Mouse (Mus musculus) adrenal gland, postnatal 14 days (tissue): ENCODE measurements around the gene Ostm1. TPM values are rescaled to one million over a fixed set of nuclear protein-coding genes. Genes with fewer than 3 reads are reported as not detected.

Source experiments
- DNase-seq: peaks from one replicate; pipeline ENCODE4 v3.0.0; 2021; ENCODE audit warnings: mixed read lengths
- total RNA-seq: library from RNA; stranded (reverse); gene quantifications from 2 replicates; pipeline ENCODE4 v1.2.3, GENCODE M21; 2021

Ostm1 gene
- total RNA-seq, 1 experiment from 2014 or later, result 20.4 TPM

DNA sequence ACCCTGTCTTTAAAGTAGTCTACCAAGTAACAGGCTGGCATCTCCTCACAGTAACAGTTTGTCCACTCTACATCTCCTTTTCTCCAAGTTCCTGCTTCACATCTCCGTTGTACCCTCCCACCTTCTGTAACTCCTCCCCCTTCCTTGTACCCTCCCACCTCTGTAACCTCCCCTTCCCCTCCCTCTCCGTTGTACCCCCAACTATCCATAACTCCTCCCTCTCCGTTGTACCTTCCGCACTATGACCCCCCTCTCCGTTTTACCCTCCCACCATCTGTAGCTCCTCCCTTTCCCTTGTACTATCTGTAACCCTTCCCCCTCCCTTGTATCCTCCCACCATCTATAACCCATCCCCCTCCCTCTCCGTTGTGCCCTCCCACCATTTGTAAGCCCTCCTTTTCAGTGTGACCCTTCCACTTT, 97.0 kb downstream of the Ostm1 start:
- peak; percentile 12 for DNase-seq

DNA sequence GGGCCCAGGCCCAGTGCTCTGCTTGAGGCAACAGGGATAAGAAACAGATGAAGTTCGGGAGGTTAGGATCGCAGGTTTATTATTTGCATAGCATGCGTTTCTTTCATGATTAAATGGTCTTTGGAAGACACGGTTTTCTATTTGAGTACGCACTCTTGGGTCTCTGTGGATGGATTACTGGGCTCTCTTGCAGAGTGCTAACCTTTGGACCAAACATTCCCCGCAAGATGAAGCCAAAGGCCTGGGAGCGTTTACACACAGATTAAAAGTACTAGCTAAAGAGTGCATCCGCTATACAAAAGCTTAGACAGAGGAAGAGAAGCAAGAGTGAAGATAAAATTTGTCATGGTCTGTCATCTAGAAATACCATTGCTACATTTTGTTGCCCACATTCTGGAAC, 98.8 kb downstream of the Ostm1 start:
- no peak for DNase-seq

DNA sequence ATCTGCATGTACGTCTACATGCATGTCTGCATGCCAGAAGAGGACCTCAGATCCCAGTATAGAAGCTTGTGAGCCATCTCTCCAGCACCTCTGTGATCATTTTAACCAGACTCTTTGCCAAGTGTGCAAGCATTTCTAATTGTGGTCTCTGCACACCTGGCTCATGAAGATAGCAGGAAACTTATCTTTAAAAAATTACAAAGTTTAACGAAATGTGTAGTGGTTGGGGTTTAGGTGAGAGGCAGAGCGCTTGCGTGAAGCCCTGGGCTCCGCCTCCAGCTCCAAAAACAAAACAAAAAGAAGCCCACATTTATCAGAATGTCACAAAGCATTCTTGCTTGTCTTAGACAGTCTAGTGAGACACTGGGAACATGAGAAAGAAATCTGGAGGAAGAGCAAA, 104.3 kb downstream of the Ostm1 start:
- DNase-seq, result no peak

DNA sequence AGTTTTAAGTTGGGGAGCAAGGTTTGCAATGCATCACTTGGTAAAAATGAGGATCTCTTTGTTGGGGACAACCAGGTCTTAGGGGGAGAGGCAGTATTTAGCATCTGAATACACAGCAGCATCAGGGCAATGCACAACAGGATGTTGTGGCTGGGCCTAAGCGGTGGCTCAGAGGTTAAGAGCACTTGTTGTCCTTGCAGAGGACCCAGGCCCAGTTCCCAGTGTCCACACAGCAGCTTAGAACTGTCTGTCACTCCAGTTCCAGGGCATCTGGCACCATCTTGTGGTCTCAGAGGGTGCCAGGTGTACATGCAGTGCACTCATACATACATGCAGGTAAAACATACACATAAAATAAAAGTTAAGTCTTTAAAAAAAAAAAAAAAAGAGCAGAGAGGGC, 106.1 kb downstream of the Ostm1 start:
- DNase-seq, result no peak

DNA sequence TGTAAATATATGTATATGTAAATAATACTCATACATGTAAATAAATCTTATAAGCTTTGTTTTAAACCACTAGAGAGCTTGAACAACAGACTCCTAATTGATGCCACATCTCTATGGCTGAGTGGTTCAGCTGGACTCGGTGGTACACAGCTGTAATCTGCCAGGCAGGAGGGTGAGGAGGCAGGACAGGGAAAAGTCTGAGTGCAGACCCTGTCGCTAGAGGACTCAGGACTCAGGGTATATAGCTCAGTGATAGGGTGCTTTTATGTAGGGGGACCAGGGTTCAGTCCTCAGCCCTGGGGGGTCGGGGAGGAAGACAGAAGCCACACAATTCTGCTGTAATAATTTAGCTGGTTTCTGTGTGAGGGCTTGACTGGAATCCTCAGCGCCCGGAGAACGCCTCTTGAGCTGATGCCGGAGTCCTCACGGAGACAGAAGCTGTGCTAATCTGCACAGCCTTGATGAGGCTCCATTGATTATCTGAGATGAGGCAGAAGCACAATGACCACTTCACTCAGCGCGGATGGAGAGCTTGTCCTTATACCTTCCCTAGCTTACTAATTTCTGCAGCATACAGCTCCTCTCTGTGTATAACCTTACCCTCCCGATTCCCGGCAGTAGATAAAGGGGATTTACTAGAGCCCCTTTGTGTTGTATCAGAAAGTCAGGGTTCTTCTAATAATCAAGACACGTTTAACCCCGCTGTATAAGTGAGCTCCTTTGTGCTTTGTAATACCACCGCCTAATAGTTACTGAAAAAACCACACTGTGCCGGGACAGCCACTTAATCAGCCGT, 106.8 kb downstream of the Ostm1 start:
- DNase-seq, result no peak

DNA sequence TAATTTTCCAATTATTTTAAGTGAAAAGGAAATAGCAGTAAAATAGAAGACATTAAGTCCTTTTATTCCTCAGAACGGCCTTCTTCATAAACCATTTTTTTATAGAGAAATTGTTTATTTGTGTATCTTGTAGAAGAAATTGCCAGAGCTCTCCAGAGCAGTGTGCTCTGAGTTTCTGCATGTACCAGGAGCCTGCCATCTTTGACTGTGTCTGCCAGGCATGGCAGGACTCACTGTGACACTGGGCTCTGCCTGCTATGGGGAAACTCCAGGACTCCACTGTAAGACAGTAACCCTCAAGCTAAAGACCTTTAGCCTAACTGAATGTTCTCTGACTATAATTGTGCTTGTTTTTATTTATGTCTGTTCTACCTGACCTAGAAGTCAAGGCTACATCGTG, 107.4 kb downstream of the Ostm1 start:
- DNase-seq, result no peak

DNA sequence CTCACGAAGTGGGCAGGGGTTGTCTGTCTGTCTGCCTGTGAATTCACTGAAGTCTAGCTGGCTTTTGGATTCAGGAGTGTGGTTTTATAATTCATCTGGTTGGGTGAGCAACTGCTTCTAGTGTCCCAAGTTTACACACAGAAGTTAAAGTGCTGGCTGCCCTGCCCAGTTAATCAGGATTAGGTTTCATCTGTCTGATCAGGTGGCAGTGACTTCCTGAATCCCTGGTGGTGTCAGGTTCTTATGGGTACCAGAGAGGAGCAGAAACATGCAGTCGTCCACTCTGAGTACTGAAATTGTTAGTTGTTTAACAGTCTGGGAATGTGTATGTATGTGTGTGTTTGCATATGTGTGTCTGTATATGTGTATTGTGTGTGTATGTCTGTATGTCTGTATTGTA, 108.5 kb downstream of the Ostm1 start:
- DNase-seq, result no peak

DNA sequence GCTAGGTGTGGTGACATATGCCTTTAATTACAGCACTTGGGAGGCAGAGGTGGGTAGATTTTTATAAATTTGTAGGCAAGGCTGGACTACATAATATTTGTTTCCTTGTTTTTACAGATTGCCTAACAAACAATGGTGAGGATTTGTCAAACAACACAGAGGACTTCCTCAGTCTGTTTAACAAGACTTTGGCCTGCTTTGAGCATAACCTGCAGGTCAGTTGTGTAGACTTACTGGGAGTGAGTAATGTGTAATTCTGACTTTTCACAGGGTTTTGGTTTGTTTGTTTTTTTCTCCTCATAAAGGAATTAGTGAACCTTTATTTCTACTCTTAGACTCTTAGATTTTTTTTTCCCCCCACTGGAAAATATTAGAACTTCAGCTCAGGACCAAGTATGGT, 109.2 kb downstream of the Ostm1 start:
- no peak for DNase-seq

DNA sequence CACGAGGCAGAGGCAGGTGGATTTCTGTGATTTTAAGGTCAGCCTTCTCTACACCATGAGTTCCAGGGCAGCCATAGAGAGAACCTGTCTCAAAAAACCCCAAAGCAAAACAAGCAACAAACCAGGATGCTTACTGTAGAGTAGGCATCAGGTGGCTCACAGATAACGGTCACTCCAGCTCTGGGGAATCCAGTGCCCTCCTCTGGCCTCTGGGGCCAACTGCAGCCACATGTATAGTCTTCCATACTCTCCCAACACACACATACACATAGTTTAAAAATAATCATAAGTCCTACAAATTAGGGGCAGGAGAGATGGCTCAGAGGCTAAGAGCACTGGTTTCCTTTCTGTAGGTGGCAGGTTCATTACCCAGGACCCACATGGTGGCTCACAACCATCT, 109.9 kb downstream of the Ostm1 start:
- no peak for DNase-seq

DNA sequence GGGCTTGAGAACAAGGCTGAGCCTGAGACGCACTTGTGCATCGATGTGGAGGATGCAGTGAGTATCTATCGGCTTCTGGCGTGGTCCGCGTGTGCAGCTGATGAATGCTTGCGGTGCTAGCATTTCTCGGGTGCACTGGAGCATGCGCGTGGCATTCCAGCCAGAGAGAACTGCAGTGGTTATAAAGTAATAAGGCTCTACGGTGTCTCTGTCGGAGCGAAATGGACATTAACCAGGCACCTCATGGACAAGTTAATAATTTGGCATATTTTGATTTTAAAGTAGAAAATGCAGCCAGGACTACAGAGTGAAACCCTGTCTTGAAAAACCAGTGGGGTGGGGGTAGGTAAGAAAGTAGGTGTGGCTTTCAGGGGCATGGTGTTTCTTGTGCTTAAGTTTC, 112.7 kb downstream of the Ostm1 start:
- no peak for DNase-seq

DNA sequence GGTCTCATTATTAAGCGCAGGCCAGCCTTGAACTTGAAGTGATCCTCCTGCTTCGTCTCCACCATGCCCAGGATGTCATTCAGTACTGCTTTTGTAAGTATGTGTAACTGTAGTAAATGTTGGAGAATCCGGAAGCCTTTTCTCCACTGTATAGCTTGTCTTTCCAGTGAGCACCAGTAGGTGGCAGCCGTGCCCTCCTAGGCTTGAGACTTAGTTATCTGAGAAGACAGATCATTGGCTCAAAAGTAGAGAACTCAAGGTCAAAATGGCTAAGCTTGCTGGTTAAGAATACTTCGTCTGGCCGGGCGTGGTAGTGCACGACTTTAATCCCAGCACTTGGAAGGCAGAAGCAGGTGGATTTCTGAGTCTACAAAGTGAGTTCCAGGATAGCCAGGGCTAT, 113.4 kb downstream of the Ostm1 start:
- peak; percentile 80 for DNase-seq

DNA sequence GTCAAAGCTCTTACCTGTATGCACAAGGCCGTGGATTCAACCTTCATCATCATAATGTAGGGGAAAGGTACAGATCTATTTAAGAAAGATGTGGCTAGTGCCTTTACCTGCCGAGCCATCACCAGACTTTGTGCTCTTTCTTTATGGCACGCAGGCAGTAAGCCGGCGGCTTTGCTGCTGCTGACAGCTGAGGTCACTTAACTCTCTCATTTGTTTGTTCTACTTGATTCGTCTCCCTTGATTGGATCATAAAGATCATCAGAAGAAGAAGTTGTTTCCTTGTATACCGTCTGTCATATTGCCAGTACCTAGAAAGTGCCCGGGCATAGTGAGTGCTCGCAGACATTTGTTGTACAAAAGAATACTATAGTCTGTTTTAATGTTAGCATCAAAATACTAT, 114.8 kb downstream of the Ostm1 start:
- DNase-seq, result no peak

DNA sequence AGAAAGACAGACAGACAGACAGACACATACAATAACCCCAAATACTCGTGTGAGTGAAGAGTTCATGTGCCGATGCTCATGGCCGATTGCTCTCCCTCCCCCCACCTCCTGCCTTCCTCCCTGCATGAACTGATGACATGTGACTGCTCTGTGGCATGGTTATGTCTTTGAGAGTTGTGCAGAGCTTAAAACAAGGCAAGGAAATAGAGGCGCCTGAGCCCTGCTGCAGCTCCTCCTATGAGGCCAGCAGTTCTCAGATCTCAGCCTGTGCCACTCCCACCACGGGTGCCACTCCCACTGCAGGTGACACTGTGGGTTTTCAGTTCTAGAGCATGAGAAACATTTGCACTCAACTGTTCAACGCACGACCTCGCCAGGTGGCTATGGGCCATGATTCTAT, 115.4 kb downstream of the Ostm1 start:
- no peak for DNase-seq

DNA sequence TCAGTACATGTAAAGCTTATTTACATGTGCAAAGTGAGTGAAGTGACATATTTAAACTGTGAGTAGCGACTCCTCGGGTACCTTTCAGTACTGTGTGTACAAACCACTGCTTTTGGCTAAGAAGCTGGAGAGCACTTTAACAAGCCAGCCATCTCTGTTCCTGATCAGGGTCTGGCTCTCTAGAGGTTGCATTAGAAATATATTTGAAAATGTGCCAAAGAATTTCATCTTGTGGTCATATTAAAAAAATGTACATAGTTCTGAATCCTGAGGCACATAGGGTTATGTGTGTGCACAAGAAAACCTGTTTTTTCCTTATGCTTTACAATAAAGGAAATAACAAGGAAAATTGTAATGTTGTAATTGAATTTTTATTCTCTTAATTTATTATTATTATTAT, 118.5 kb downstream of the Ostm1 start:
- no peak for DNase-seq

DNA sequence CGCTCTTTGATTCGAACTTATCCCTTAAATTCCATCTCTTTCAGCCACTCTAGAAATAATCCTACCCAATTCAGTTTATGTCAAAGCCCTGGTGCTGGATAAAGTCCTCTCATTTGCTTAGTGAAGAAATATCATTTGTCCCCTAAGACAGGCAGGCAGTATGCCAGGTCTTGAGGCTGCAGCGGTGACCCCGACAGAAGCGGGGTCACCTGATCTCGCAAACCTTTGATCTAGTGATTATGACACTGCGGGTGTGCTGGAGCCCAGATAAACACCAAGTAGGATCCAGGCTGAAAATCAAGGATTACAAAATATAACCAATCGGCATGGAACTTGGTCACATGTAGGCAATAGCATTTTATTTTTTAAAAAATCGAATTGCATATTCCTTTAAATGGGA, 131.1 kb downstream of the Ostm1 start:
- peak; percentile 76 for DNase-seq

DNA sequence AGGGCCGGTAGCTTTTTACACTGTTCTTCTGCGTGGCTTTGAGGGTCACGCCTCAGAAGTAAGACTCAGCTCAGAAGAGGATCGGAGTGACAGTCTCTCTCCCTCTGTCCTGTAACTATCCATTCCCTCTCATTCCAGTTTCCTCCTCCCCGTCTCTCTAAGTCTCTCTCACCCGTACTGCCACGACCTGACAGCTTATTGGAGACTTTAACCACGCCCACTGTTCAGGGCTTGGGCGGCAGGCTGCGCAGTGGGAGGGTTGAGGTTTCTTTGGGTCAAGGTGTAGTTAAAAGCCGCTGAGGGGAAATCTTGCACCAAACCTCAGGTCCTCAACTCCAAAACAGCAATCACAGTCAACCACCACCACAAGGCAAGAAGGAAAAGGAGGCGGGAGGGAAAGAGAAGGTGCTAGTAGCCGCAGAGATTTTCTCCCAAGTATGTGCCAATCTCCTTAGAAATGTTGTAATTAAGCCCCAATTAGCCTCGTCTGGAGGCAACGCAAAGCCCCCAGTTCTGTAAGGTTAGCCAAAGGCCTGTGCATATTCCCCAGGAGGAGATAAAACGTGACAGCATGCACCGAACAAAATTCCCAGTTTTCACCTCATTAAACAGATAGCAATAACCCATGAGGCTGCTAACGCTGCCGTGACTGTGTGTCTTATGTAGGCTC, 131.9 kb downstream of the Ostm1 start:
- DNase-seq, result peak; percentile 15

DNA sequence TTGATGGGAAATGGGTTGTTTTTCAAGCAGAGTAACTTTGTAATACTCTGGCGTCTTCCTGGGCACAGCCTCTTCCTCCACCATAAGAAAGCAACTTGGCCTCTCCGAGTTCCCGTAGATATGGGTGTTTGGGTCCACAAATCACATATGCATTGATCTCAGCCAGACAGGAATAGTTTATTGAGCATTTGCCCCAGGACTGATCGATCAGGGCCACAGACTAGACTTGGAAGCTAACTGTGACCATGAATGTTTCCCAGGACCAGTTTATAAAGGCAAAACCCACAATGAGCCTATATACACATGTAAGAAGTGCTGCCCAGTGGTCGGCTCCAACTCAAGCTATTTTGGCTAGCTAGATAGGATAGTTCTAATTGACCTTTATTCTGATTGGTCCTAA, 138.5 kb downstream of the Ostm1 start:
- DNase-seq, result no peak

DNA sequence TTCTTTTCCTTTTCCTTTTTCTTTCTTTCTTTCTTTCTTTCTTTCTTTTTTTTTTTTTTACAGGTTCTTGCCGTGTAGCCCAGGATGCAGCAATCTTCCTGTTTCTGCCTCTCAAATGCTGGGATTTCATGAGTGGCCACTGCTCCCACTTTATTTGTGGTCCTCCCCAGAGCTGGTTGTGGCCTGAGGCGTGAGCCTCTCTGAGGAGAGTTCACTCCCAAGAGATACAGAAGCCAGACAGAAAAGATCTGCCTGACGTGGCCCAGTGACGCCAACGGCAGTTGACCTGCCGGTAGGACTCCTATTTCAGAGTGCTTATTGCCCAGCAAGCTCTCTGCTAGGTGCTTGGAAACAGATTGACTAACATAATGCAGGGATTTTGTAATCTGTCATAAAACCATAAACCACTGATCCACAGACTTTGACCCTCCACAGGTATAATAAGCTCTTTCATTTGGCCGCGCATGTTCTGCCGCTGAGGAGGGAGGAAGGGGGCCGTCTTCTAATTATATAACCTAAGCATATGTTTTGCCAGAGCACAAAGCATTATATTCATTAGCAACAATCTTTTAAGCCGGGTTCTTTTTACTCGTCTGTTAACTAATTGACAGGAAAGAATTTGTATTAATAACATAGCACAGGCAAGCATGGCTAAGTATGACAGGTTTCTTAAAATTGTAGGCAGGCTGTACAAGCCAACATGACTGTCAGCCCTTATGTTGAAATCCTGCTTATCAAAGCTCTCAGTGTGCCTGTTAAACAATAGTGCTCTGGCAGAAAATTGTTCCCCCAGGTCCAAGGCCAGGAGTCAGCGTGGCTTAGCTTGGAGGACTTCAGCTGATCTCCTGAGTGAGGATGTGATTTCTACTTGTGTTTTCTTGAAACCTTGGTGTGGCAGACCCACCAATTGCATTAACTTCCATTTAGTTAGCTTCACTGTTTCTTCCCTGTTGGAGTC, 139.9 kb downstream of the Ostm1 start:
- DNase-seq, result peak; percentile 21

DNA sequence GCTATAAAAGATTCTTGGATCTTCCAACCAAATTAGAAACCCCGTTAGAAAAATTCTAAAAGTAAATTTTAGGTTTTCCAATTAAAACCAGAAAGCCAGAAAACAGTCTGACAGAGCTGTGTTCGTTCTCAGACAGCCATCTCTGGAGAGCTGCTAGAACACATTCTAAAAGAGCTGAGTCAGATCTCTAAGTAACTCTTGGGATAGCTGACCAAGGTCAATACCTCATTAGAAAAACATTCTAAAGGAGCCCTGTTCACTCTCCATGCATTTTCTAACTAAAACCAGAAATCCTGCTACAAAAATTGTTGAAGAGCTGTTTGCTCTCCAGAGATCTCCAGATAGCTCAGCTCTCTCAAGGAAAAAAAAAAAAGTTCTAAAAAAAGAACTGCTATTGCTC, 146.0 kb downstream of the Ostm1 start:
- DNase-seq, result no peak

DNA sequence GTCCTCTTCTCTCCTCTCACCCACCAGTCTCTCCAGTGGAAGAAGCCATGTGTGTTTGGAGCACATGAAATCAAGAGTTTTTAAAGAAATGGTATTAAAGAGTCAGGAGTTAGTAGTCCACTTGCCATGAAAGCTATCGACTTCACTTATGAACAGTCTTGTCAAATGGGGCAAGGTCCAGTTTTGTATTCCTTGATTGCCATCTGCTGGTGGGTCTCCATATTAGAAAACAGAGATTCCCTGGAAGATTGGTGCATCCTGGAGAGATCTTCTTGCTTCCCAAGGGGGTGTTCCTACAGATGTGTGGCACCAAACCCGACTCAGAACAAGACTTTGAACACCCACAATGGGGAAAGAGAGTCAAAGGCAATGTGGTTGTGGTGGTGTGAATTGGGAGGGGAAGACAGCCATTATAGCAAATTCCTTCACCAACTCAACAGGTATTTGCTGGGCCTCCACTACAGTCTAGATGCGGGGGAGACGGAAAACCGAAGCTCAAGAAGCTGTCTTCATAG, 151.0 kb downstream of the Ostm1 start:
- peak; percentile 60 for DNase-seq

DNA sequence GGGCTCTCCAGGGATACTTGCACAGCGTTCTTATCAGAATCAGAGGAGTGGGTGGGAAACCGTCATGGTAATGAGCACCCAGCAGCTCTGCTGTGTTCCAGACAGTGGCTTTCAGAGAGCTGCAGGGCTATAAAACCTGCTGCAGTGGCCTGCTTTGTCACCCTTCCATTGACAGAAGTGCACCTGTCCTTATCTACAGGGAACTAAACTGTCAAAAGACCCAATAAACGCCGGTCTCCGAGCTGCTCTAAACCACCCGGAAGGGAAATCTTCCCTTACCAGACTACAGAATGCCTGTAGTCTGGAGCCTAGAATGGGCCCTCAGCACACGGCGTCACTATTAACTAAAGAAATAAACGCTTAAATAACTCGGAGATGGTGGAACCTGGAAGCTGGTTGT, 168.2 kb downstream of the Ostm1 start:
- no peak for DNase-seq
